Mouse (Mus musculus) lung, embryonic 16.5 days (tissue): Measurements from ENCODE around the gene Ceacam19. TPM values are rescaled to one million over a fixed set of nuclear protein-coding genes. Genes with fewer than 3 reads are reported as not detected.

Experiments used
- ATAC-seq: fragments of 200-750 bp; cut with Nextera tagmentation; 2 replicates; pipeline ENCODE4 v1.8.0; 2017; ENCODE audit warnings: low read depth, mild to moderate bottlenecking, moderate library complexity
- H3K27ac ChIP-seq: fragments of 300-500 bp; sonication (generic); 2 replicates; pipeline ENCODE4 v1.5.1; 2014; ENCODE audit warnings: mild to moderate bottlenecking, control low read depth, low read length
- H3K27me3 ChIP-seq: fragments of 300-500 bp; sonication (generic); 2 replicates; pipeline ENCODE4 v1.6.1; 2014; ENCODE audit warnings: low read depth, low read length, mixed read lengths; ENCODE audit not compliant: control insufficient read depth, insufficient read depth
- H3K36me3 ChIP-seq: fragments of 300-500 bp; sonication (generic); 2 replicates; pipeline ENCODE4 v1.6.1; 2014; ENCODE audit warnings: low read length; ENCODE audit not compliant: control insufficient read depth, insufficient read depth
- H3K4me1 ChIP-seq: fragments of 300-500 bp; sonication (generic); replicated peaks from 2 replicates; pipeline ENCODE4 v1.6.1; 2014; ENCODE audit warnings: low read length, mixed read lengths; ENCODE audit not compliant: control insufficient read depth, insufficient read depth
- H3K4me2 ChIP-seq: fragments of 300-500 bp; sonication (generic); 2 replicates; pipeline ENCODE4 v1.6.1; 2014; ENCODE audit warnings: low read depth, low read length, control low read depth
- H3K4me3 ChIP-seq: fragments of 300-500 bp; sonication (generic); 2 replicates; pipeline ENCODE4 v1.5.1; 2014; ENCODE audit warnings: mild to moderate bottlenecking, low read length, control low read depth
- H3K9ac ChIP-seq: fragments of 300-500 bp; sonication (generic); 2 replicates; pipeline ENCODE4 v1.6.1; 2014; ENCODE audit warnings: low read length, control low read depth
- H3K9me3 ChIP-seq: fragments of 300-500 bp; sonication (generic); 2 replicates; pipeline ENCODE4 v1.6.1; 2016; ENCODE audit warnings: low read length; ENCODE audit not compliant: control insufficient read depth
- WGBS: fragments of 180-500 bp; shearing (Covaris S2); extraction: QIAGEN DNeasy Blood & Tissue Kit; methylation state at CpG from one replicate; pipeline ENCODE4 v1.1.7; 2014; 5-methylcytosine and 5-hydroxymethylcytosine counted together
- polyA plus RNA-seq: library from polyadenylated mRNA; unstranded; fragments of >200 nt; fragmentation: Nextera tagmentation; extraction: Ambion mirVana; gene quantifications from 2 replicates; pipeline ENCODE4 v1.2.1, GENCODE M21; 2015

The Ceacam19 gene
- polyA plus RNA-seq, 1 experiment from 2014 or later, result not detected

DNA sequence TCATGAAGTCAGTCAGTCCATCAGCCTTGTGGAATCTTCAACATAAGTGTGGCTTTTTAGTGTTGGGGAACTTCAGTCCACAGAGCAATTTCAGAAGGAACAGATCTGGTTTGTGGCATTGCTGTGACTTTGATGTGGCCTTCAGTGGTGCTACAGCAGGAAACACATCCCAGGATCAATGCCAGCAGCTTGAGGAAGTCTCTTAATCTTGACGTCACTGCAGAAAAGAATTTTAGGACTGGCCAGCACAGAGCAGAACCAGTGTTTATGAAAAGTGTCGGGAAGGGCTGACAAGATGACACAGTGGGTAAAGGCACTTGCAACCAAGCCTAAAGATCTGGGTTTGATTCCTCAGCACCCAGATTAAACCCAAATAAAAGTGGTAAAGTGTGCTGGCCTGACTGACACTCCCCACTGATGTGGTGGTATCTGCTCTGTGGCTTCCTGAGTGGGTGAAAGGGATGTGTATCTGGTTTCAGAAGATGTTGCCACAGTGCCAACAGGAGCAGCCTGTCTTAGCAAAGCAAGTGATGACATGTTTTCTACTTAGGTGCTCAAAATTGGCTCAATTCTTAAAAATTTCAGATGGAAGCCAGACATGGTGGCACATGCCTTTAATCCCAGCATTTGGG is 39.2 kb upstream of the Ceacam19 start:
- ATAC-seq, result no peak
- no peak overlapping the region for H3K27ac ChIP-seq
- H3K4me2 ChIP-seq, result no peak overlapping the region
- no peak overlapping the region for H3K4me3 ChIP-seq
- peaks cover 4% of the 10 kb centered on the region for H3K4me1 ChIP-seq
- H3K9ac ChIP-seq, result no peak overlapping the region
- no peaks in the 10 kb centered on the region for H3K27me3 ChIP-seq
- H3K36me3 ChIP-seq, result no peaks in the 10 kb centered on the region
- WGBS, result 37% methylated on average over 2 of the region's 2 CpGs
- no peaks in the 10 kb centered on the region for H3K9me3 ChIP-seq

DNA sequence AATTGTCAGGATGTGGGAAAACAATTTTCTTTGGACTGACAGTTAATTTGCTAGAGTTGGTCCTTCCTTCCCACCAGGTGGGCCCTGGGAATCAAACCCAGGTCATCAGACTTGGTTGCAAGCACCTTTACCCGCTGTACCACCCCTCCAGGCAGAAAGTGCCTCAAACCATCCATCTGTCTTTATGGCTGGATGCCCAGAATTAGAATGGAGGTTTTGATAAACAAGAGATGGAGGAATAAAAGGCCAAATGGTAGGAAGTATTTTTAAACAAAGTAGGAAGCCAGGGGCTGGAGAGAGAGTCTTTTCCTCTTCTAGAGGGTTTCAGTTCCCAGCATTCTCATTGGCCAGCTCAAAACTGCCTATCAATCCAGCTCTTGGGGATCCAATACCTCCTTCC is 37.6 kb upstream of the Ceacam19 start:
- WGBS, result 58% methylated on average over 1 of the region's 1 CpGs
- H3K9ac ChIP-seq, result no peak overlapping the region

DNA sequence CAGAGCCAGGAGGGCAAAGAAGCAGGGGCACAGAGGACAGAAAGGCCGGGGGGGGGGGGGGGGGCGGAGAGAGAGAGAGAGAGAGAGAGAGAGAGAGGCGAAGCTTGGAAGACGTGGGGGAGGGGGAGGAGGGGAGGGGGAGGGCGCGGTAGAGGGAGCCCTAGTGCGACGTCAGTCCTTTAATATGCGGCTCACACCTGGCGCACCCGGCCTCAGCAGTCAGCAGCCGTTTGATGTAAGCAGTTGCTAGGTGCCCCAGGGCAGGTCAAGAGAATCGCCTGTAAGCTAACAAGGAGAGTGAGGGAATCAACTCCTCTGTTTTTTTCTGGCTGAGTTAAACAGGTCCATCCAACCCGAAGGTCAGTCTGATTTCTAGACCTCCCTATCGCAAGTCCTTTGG is 36.0 kb upstream of the Ceacam19 start:
- no peak overlapping the region for H3K9ac ChIP-seq
- H3K4me2 ChIP-seq, result no peak overlapping the region
- H3K9me3 ChIP-seq, result no peaks in the 10 kb centered on the region
- H3K27ac ChIP-seq, result no peak overlapping the region
- H3K36me3 ChIP-seq, result no peaks in the 10 kb centered on the region
- peaks cover 15% of the 10 kb centered on the region; the same call in 1 of the 2 replicates for H3K4me1 ChIP-seq
- no peak overlapping the region for H3K4me3 ChIP-seq
- H3K27me3 ChIP-seq, result no peaks in the 10 kb centered on the region
- 11% methylated on average over 9 of the region's 15 CpGs for WGBS
- no peak for ATAC-seq

More for the DNA sequence above, 37.6 kb upstream of the Ceacam19 start:
- H3K4me3 ChIP-seq, result no peak overlapping the region
- no peak overlapping the region for H3K4me2 ChIP-seq
- no peak overlapping the region for H3K27ac ChIP-seq
- 0 out of 2 replicates have a peak, but pooled peaks cover 6% of the 10 kb centered on the region for H3K4me1 ChIP-seq
- H3K9me3 ChIP-seq, result no peaks in the 10 kb centered on the region
- no peaks in the 10 kb centered on the region for H3K36me3 ChIP-seq
- no peak for ATAC-seq
- H3K27me3 ChIP-seq, result no peaks in the 10 kb centered on the region

DNA sequence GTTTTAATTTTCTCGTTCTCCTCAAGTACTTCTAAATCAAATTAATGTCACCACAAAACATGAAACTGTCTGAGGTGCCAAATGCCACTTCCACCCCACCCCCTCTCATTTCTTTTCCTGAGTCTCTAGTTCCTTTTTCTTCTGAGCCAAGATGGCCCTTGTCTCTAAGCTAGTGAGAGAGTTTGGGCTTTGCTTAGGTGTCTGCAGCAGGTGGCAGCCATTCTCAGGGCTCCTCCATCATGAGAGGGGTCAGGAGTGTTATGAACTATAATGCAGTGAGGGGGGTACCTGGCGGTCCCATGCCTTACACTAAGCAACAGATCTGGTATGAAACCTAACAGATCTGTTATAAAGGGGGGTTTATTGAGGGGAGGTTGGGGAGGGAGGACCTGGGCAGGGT is 35.6 kb upstream of the Ceacam19 start:
- H3K4me3 ChIP-seq, result no peak overlapping the region

DNA sequence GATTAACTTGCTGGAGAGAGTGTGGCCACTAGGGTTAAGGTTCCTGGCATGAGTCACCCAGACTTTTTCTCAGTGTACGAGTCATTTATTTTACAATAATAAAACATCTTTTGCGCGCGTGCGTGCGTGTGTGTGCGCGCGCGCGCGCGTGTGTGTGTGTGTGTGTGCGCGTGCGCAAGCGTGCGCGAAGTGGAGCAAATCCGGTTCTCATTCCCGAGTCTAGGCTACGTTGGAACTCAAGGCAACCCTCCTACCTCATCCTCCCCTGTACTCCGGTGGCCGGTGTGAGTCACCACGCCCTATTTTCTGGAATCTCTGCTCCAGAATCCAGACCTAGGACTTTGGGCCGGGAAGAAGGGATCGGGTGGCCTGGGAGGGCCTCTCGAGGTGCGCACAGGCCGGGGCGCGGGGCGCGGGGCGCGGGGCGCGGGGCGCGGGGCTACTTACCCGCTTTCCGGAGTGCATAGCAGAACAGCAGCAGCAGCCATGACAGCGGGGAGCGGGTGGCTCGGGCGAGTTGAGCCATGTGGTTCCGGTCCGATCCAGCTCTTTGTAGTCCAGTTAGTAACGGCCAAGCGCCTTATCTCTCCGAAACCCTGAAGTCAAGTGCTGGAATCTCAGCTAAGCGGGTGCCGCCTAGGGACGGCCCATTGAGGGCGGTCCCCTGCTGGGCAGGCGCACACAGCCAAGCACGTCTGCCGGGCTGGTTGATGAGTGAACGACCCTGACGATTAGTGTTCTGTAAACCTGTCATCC is 32.9 kb upstream of the Ceacam19 start, which contains the start of gene Pvr:
Pvr (minus strand) TSS at position 655 of the 756 bp plus-strand sequence.
- H3K4me3 ChIP-seq, result peak within 1 kb of the TSS; percentile 82
- H3K4me2 ChIP-seq, result peak within 1 kb of the TSS; percentile 53
- H3K27ac ChIP-seq, result peak within 1 kb of the TSS; percentile 88
- H3K9ac ChIP-seq, result peak within 1 kb of the TSS; percentile 87
- ATAC-seq, result peak; percentile 93
- H3K9me3 ChIP-seq, result no peaks in the 10 kb centered on the region
- no peaks in the 10 kb centered on the region for H3K27me3 ChIP-seq
- WGBS, result under 1% methylated on average over 60 of the region's 60 CpGs
- H3K36me3 ChIP-seq, result peaks cover 22% of the 10 kb centered on the region
- peaks cover 15% of the 10 kb centered on the region; the same call in 1 of the 2 replicates for H3K4me1 ChIP-seq

More for the DNA sequence above, 35.6 kb upstream of the Ceacam19 start:
- H3K9ac ChIP-seq, result no peak overlapping the region
- H3K4me1 ChIP-seq, result peaks cover 15% of the 10 kb centered on the region; the same call in 1 of the 2 replicates
- H3K4me2 ChIP-seq, result no peak overlapping the region
- ATAC-seq, result no peak
- 43% methylated on average over 2 of the region's 2 CpGs for WGBS
- H3K36me3 ChIP-seq, result peaks cover 3% of the 10 kb centered on the region; the same call in 1 of the 2 replicates
- no peaks in the 10 kb centered on the region for H3K27me3 ChIP-seq
- H3K27ac ChIP-seq, result no peak overlapping the region
- no peaks in the 10 kb centered on the region for H3K9me3 ChIP-seq

DNA sequence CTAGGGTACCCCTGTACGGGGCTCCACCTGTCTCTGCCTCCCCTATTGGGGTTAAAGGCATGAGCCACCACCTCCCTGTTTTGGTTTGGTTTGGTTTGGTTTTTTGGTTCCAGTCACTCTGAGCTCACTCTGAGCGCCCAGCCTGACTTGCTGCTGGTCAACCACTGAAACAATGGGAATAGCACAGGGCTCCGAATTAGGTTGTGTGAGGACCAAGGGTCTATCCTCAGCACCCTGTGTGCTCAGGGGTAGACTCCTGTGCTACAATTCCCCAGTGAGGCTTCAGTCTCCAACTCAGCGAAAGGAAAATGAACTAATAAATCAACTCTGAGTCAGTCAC is 32.4 kb upstream of the Ceacam19 start:
- peak; percentile 13 for ATAC-seq
- H3K9ac ChIP-seq, result peak overlapping the region; percentile 87
- H3K4me3 ChIP-seq, result peak overlapping the region; percentile 82
- 21% methylated on average over 4 of the region's 4 CpGs for WGBS
- H3K27me3 ChIP-seq, result no peaks in the 10 kb centered on the region
- peak overlapping the region; percentile 5; the same call in 1 of the 2 replicates for H3K27ac ChIP-seq
- H3K4me2 ChIP-seq, result peak overlapping the region; percentile 53
- H3K9me3 ChIP-seq, result no peaks in the 10 kb centered on the region
- H3K36me3 ChIP-seq, result peaks cover 25% of the 10 kb centered on the region
- H3K4me1 ChIP-seq, result peaks cover 15% of the 10 kb centered on the region; the same call in 1 of the 2 replicates

DNA sequence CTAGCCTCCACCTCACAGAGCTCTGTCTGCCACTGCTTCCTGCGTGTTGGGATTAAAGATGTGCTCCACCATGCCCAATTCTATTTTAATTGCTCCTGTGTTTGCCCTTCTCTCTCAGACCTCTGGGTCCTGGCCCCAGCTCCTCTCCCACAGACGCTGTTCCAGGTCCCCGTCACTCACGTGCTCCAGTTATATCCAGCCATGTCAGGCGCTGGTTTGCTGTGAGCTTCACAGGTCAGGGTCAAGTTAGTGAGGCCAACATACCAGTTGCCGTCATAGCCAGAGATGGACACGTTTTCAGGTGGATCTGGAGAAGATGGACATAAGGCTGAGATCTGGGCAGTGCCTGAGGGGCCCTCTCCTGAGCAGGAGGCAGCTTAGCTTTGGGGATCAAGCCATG is 26.8 kb upstream of the Ceacam19 start:
- ATAC-seq, result no peak
- Histone ChIP-seq H3K27me3 (no peaks in the 10 kb centered on the region), H3K36me3 (peaks cover 54% of the 10 kb centered on the region), H3K4me1 (peaks cover 3% of the 10 kb centered on the region; the same call in 1 of the 2 replicates), H3K9me3 (no peaks in the 10 kb centered on the region), H3K4me2 (no peak overlapping the region), H3K9ac (no peak overlapping the region), H3K27ac (no peak overlapping the region), H3K4me3 (no peak overlapping the region)
- 89% methylated on average over 7 of the region's 7 CpGs for WGBS

DNA sequence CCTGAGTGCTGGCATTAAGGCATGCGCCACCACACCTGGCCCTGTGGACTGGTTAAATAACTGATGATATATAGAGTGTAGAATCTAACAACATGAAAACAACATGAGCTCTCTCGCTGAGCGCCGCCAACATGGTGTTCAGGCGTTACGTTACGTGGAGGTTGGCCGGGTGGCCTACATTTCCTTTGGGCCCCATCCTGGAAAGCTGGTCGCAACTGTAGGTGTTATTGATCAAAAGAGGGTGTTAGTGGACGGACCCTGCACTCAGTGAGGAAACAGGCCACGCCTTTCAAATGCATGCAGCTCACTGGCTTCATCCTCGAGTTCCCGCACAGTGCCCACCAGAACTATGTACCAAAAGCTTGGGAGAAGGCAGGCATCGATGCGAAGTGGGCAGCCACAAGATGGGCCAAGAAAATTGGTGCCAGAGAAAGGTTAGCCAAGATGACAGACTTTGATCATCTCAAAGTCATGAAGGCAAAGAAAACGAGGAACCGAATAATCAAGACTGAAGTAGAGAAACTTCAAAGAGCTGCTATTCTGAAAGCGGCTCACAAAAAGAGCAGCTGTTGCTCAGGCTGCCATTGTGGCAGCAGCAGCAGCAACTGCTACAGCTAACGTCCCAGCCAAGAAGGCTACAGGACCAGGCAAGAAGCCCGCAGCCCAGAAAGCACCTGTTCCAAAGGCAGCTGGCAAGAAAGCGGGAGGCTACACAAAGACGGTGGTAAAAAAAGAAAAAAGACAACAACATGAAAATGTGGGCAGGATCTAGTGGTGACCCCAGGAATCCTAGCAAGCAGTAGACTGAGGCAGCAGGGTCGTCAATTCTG is 24.1 kb upstream of the Ceacam19 start:
- peaks cover 56% of the 10 kb centered on the region for H3K36me3 ChIP-seq
- H3K9me3 ChIP-seq, result no peaks in the 10 kb centered on the region
- no peaks in the 10 kb centered on the region for H3K4me1 ChIP-seq
- no peak overlapping the region for H3K4me3 ChIP-seq
- H3K4me2 ChIP-seq, result no peak overlapping the region
- ATAC-seq, result no peak
- H3K27ac ChIP-seq, result no peak overlapping the region
- 87% methylated on average over 23 of the region's 23 CpGs for WGBS
- no peak overlapping the region for H3K9ac ChIP-seq
- H3K27me3 ChIP-seq, result no peaks in the 10 kb centered on the region

DNA sequence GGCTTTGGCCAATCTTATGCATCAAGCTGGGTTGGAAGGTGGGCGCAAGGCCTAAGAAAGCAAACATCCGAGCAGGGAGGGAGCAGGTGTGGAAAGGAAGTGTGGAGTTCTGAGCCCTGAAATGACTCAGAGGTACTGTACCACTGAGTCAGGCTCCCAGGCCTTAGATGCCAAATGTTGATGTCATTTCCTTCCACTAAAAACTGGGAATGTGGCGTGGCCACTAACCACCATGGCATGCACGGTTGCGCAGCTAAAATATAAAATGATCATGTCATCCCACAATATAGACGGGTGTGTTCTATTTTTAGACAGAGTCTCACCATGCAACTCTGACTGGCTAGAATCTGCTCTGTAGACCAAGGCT is 23.5 kb upstream of the Ceacam19 start:
- Histone ChIP-seq H3K4me1 (no peaks in the 10 kb centered on the region), H3K9ac (no peak overlapping the region), H3K27ac (no peak overlapping the region), H3K4me3 (no peak overlapping the region), H3K27me3 (no peaks in the 10 kb centered on the region), H3K9me3 (no peaks in the 10 kb centered on the region; the same call in 1 of the 2 replicates), H3K4me2 (no peak overlapping the region), H3K36me3 (peaks cover 56% of the 10 kb centered on the region)
- WGBS, result 82% methylated on average over 6 of the region's 6 CpGs
- ATAC-seq, result no peak
